10 mouse cellular contexts compared by ENCODE assay signal in genomic region chr10:103027226-103027930, GRCm38 (mm10). TPM values are rescaled to one million over a fixed set of nuclear protein-coding genes. Genes with fewer than 3 reads are reported as not detected.
DNase-seq lines count a peak whose midpoint lies in the region; ATAC-seq and TF ChIP-seq lines count a peak whose summit lies in the region.
"Had no signal": no experiment of that assay in that cellular context is flagged by ENCODE, and none has a peak within 500 bp of the region (broad histone marks: within the 10 kb centered on the region; RNA-seq: fewer than 3 reads in every experiment).

No protein-coding gene starts in this region.

- no peak overlapping the region for H3K27ac ChIP-seq in heart, embryonic 10.5 days
- no peak overlapping the region for H3K27ac ChIP-seq in heart, adult 2 months
- peak overlapping the region; percentile 88 for H3K27ac ChIP-seq in embryonic facial prominence, embryonic 10.5 days (replicated peaks)
- H3K27ac ChIP-seq in limb, embryonic 13.5 days, result no peak overlapping the region
- no peak overlapping the region for H3K27ac ChIP-seq in layer of hippocampus, adult 2 months
- no peak overlapping the region for H3K27ac ChIP-seq in thymus, adult 2 months (ENCODE audit: control insufficient read depth, insufficient read depth, low read length)
- H3K27ac ChIP-seq: liver, embryonic 14.5 days had no signal

- TF ChIP-seq POLR2A in heart, adult 2 months (IDR thresholded peaks at IDR 0.05; ENCODE audit: insufficient read depth, low read depth, low read length), result no peak
- TF ChIP-seq POLR2A in thymus, adult 2 months (IDR thresholded peaks at IDR 0.05; ENCODE audit: control insufficient read depth, extremely low read depth, insufficient read depth, low read length, poor library complexity), result no peak

- intact Hi-C loops in heart, adult 2 months (cut with DNase I), result no loop called here

- under 1% methylated on average over 20 of the region's 20 CpGs for WGBS in heart, embryonic 10.5 days
- WGBS in heart, adult 2 months, result 7% methylated on average over 20 of the region's 20 CpGs
- 1% methylated on average over 20 of the region's 20 CpGs for WGBS in embryonic facial prominence, embryonic 10.5 days
- WGBS in limb, embryonic 13.5 days, result 1% methylated on average over 20 of the region's 20 CpGs
- WGBS in thymus, adult 2 months, result 4% methylated on average over 20 of the region's 20 CpGs

- no peaks in the 10 kb centered on the region for H3K9me3 ChIP-seq in heart, embryonic 10.5 days
- H3K9me3 ChIP-seq in embryonic facial prominence, embryonic 10.5 days, result no peaks in the 10 kb centered on the region
- H3K9me3 ChIP-seq in limb, embryonic 13.5 days, result no peaks in the 10 kb centered on the region

- no peak for ATAC-seq in limb, embryonic 13.5 days (ENCODE audit: low FRiP score, low read depth)
- ATAC-seq: inflammation-experienced regulatory T-cells, adult 6 months had no signal

- TF ChIP-seq EP300 in heart, adult 2 months (IDR thresholded peaks at IDR 0.05; ENCODE audit: insufficient read depth, low read depth, low read length), result no peak

- H3K27me3 ChIP-seq in heart, embryonic 10.5 days (ENCODE audit: insufficient read depth, poor library complexity, severe bottlenecking), result peaks cover 55% of the 10 kb centered on the region
- peaks cover 26% of the 10 kb centered on the region for H3K27me3 ChIP-seq in heart, adult 2 months (ENCODE audit: control insufficient read depth, insufficient read depth, low read length)
- peaks cover 73% of the 10 kb centered on the region for H3K27me3 ChIP-seq in embryonic facial prominence, embryonic 10.5 days (replicated peaks; ENCODE audit: low read depth, poor library complexity, severe bottlenecking)
- H3K27me3 ChIP-seq in limb, embryonic 13.5 days, result peaks cover 62% of the 10 kb centered on the region
- H3K27me3 ChIP-seq in thymus, adult 2 months (ENCODE audit: control insufficient read depth, insufficient read depth, low read length), result peaks cover 11% of the 10 kb centered on the region

- H3K9ac ChIP-seq in heart, adult 2 months (ENCODE audit: low read depth, low read length), result no peak overlapping the region
- H3K9ac ChIP-seq in limb, embryonic 13.5 days, result no peak overlapping the region
- H3K9ac ChIP-seq: liver, embryonic 14.5 days had no signal

- no peak for DNase-seq in heart, embryonic 10.5 days (ENCODE audit: low spot score)
- DNase-seq in heart, adult 2 months, result no peak
- DNase-seq in kidney, postnatal 14 days, result peak; percentile 22
- no peak for DNase-seq in kidney, postnatal 25 days
- DNase-seq in embryonic facial prominence, embryonic 10.5 days (ENCODE audit: low spot score), result no peak
- DNase-seq in layer of hippocampus, adult 2 months (ENCODE audit: low spot score in 2 of 2), result no peak
- DNase-seq in thymus, adult 2 months, result no peak

- peak overlapping the region; percentile 58 for H3K4me3 ChIP-seq in heart, embryonic 10.5 days
- H3K4me3 ChIP-seq in heart, adult 2 months, result no peak overlapping the region
- H3K4me3 ChIP-seq in embryonic facial prominence, embryonic 10.5 days, result peak overlapping the region; percentile 65
- H3K4me3 ChIP-seq in limb, embryonic 13.5 days, result peak overlapping the region; percentile 48
- H3K4me3 ChIP-seq in layer of hippocampus, adult 2 months, result no peak overlapping the region
- no peak overlapping the region for H3K4me3 ChIP-seq in thymus, adult 2 months (ENCODE audit: control insufficient read depth, insufficient read depth, low read length)

- H3K4me2 ChIP-seq in limb, embryonic 13.5 days (replicated peaks), result peak overlapping the region; percentile 67

- H3K4me1 ChIP-seq in heart, embryonic 10.5 days, result peaks cover 19% of the 10 kb centered on the region; the same call in 1 of the 2 replicates
- H3K4me1 ChIP-seq in heart, adult 2 months (ENCODE audit: control insufficient read depth, insufficient read depth, low read length), result no peaks in the 10 kb centered on the region
- peaks cover 21% of the 10 kb centered on the region for H3K4me1 ChIP-seq in embryonic facial prominence, embryonic 10.5 days
- H3K4me1 ChIP-seq in limb, embryonic 13.5 days, result peaks cover 19% of the 10 kb centered on the region
- H3K4me1 ChIP-seq in thymus, adult 2 months (replicated peaks; ENCODE audit: control insufficient read depth, insufficient read depth, low read length), result no peaks in the 10 kb centered on the region

- no peaks in the 10 kb centered on the region for H3K36me3 ChIP-seq in heart, embryonic 10.5 days
- H3K36me3 ChIP-seq in heart, adult 2 months (ENCODE audit: control insufficient read depth, insufficient read depth, low read length), result no peaks in the 10 kb centered on the region
- H3K36me3 ChIP-seq in embryonic facial prominence, embryonic 10.5 days (replicated peaks), result no peaks in the 10 kb centered on the region
- H3K36me3 ChIP-seq in limb, embryonic 13.5 days, result no peaks in the 10 kb centered on the region
- no peaks in the 10 kb centered on the region for H3K36me3 ChIP-seq in thymus, adult 2 months (ENCODE audit: control insufficient read depth, insufficient read depth, low read length)

- no peak for TF ChIP-seq CTCF in heart, adult 2 months (IDR thresholded peaks at IDR 0.05)
- no peak for TF ChIP-seq CTCF in layer of hippocampus, adult 2 months (conservative IDR thresholded peaks at IDR 0.05)
- no peak for TF ChIP-seq CTCF in thymus, adult 2 months (IDR thresholded peaks at IDR 0.05; ENCODE audit: borderline replicate concordance, control insufficient read depth, extremely low read depth, insufficient read depth, low read length, poor library complexity)

- no peaks in the 10 kb centered on the region for H3K79me2 ChIP-seq in heart, adult 2 months (replicated peaks; ENCODE audit: control insufficient read depth, insufficient read depth, low read length)

RNA-seq across cellular contexts. Expression of gene Alx1, which starts 2.6 kb away (rescaled TPM):
- 3.0 and 14.9 TPM in 2 replicates for polyA plus RNA-seq in heart, embryonic 10.5 days (2016; fragmentation: Nextera tagmentation; extraction: Ambion mirVana)
- total RNA-seq in heart, adult 2 months (2021), result not detected
- 0.14 TPM in 1 of 2 replicates, not detected in the other for polyA plus RNA-seq in heart, adult 2 months (2012; rRNA removed)
- polyA plus RNA-seq in embryonic facial prominence, embryonic 10.5 days (2016; fragmentation: Nextera tagmentation; extraction: Ambion mirVana), result 67.7 and 110 TPM in 2 replicates
- polyA plus RNA-seq in limb, embryonic 13.5 days (2015; fragmentation: Nextera tagmentation; extraction: Ambion mirVana), result 4.4 and 4.8 TPM in 2 replicates
- total RNA-seq in layer of hippocampus, adult 2 months (2021), result under 1 TPM; 0.22 to 0.28 TPM
- polyA plus RNA-seq in thymus, adult 2 months (2012; rRNA removed), result 0.10 TPM in 1 of 2 replicates, not detected in the other
- polyA plus RNA-seq: inflammation-experienced regulatory T-cells, adult 6 months had no signal

Comparison
In these comparisons a context has a peak if more than half of its experiments do, and no peak if none do; other contexts are left out.
1. H3K4me3 ChIP-seq: peak in heart, embryonic 10.5 days (single experiment), embryonic facial prominence, embryonic 10.5 days (single experiment) and limb, embryonic 13.5 days (single experiment); none in heart, adult 2 months (single experiment), layer of hippocampus, adult 2 months (single experiment) and thymus, adult 2 months (single experiment).